8 mouse cellular contexts compared by ENCODE assay signal in genomic region chrX:12080095-12080903, GRCm38 (mm10).
DNase-seq lines count a peak whose midpoint lies in the region; ATAC-seq and TF ChIP-seq lines count a peak whose summit lies in the region.

No protein-coding gene starts in this region.

- H3K4me1 ChIP-seq in embryonic facial prominence, embryonic 12.5 days = peaks cover 14% of the 10 kb centered on the region
- H3K4me1 ChIP-seq in heart, embryonic 13.5 days = peaks cover 38% of the 10 kb centered on the region
- H3K4me1 ChIP-seq in kidney, postnatal 0 days (replicated peaks; ENCODE audit: insufficient read depth, low read length) = 0 out of 2 replicates have a peak, but pooled peaks cover 3% of the 10 kb centered on the region
- peaks cover 6% of the 10 kb centered on the region; the same call in 1 of the 2 replicates for H3K4me1 ChIP-seq in neural tube, embryonic 14.5 days (ENCODE audit: control insufficient read depth, insufficient read depth, low read length)
- peaks cover 24% of the 10 kb centered on the region for H3K4me1 ChIP-seq in thymus, adult 2 months (replicated peaks; ENCODE audit: control insufficient read depth, insufficient read depth, low read length)

- peak overlapping the region; percentile 56 for H3K4me3 ChIP-seq in embryonic facial prominence, embryonic 12.5 days
- peak overlapping the region; percentile 74 for H3K4me3 ChIP-seq in heart, embryonic 13.5 days
- peak overlapping the region; percentile 64 for H3K4me3 ChIP-seq in kidney, postnatal 0 days (replicated peaks; ENCODE audit: low read depth, low read length)
- peak overlapping the region; percentile 57 for H3K4me3 ChIP-seq in neural tube, embryonic 14.5 days (ENCODE audit: low read depth, low read length)
- H3K4me3 ChIP-seq in thymus, adult 2 months (ENCODE audit: control insufficient read depth, insufficient read depth, low read length) = peak overlapping the region; percentile 92

- peaks cover 92% of the 10 kb centered on the region for H3K27me3 ChIP-seq in embryonic facial prominence, embryonic 12.5 days
- peaks cover 99% of the 10 kb centered on the region for H3K27me3 ChIP-seq in heart, embryonic 13.5 days (replicated peaks)
- 0 out of 2 replicates have a peak, but pooled peaks cover 4% of the 10 kb centered on the region for H3K27me3 ChIP-seq in kidney, postnatal 0 days (ENCODE audit: insufficient read depth, low read length)
- H3K27me3 ChIP-seq in neural tube, embryonic 14.5 days (ENCODE audit: control insufficient read depth, insufficient read depth, low read length) = peaks cover 11% of the 10 kb centered on the region; the same call in 1 of the 2 replicates
- no peaks in the 10 kb centered on the region for H3K27me3 ChIP-seq in thymus, adult 2 months (ENCODE audit: control insufficient read depth, insufficient read depth, low read length)

- peak; percentile 17; the same call in 1 of the 2 replicates for ATAC-seq in embryonic facial prominence, embryonic 12.5 days (ENCODE audit: insufficient number of reproducible peaks, insufficient read depth, low FRiP score, low TSS enrichment)
- 0 out of 2 replicates have a peak, but pooled peaks have one; percentile 23 for ATAC-seq in heart, embryonic 13.5 days (ENCODE audit: extremely low read depth, insufficient number of reproducible peaks, low FRiP score, low TSS enrichment)
- peak; percentile 20; the same call in 1 of the 2 replicates for ATAC-seq in kidney, postnatal 0 days (replicated peaks; ENCODE audit: low FRiP score, low read depth)
- peak; percentile 31 for ATAC-seq in neural tube, embryonic 14.5 days (ENCODE audit: low read depth)

- H3K36me3 ChIP-seq in embryonic facial prominence, embryonic 12.5 days = no peaks in the 10 kb centered on the region
- H3K36me3 ChIP-seq in heart, embryonic 13.5 days = no peaks in the 10 kb centered on the region
- H3K36me3 ChIP-seq in kidney, postnatal 0 days (ENCODE audit: insufficient read depth, low read length) = no peaks in the 10 kb centered on the region
- H3K36me3 ChIP-seq in neural tube, embryonic 14.5 days (ENCODE audit: control insufficient read depth, insufficient read depth, low read length) = no peaks in the 10 kb centered on the region
- no peaks in the 10 kb centered on the region for H3K36me3 ChIP-seq in thymus, adult 2 months (ENCODE audit: control insufficient read depth, insufficient read depth, low read length)

- no peak for TF ChIP-seq CTCF in kidney, postnatal 0 days (IDR thresholded peaks at IDR 0.05; ENCODE audit: low read depth)
- TF ChIP-seq CTCF in thymus, adult 2 months (IDR thresholded peaks at IDR 0.05; ENCODE audit: borderline replicate concordance, control insufficient read depth, extremely low read depth, insufficient read depth, low read length, poor library complexity) = no peak

- DNase-seq in CD4-positive, CD25-positive, alpha-beta regulatory T cell, adult 2 months (ENCODE audit: low read depth, low spot score) = peak; percentile 79
- peak; percentile 77 for DNase-seq in adrenal gland, postnatal 10 days
- no peak for DNase-seq in kidney, postnatal 0 days (ENCODE audit: low spot score)
- peak; percentile 57 to 62 for DNase-seq in lung, adult 18-20 months
- DNase-seq in thymus, adult 2 months = peak; percentile 54

- H3K4me2 ChIP-seq in embryonic facial prominence, embryonic 12.5 days (replicated peaks) = peak overlapping the region; percentile 76
- peak overlapping the region; percentile 86 for H3K4me2 ChIP-seq in heart, embryonic 13.5 days
- peak overlapping the region; percentile 76 for H3K4me2 ChIP-seq in kidney, postnatal 0 days (ENCODE audit: low read length)
- peak overlapping the region; percentile 60 for H3K4me2 ChIP-seq in neural tube, embryonic 14.5 days (ENCODE audit: low read depth, low read length)

- peak overlapping the region; percentile 69 for H3K9ac ChIP-seq in embryonic facial prominence, embryonic 12.5 days
- H3K9ac ChIP-seq in heart, embryonic 13.5 days = peak overlapping the region; percentile 90
- peak overlapping the region; percentile 78 for H3K9ac ChIP-seq in kidney, postnatal 0 days (ENCODE audit: low read depth, low read length)
- H3K9ac ChIP-seq in neural tube, embryonic 14.5 days (replicated peaks; ENCODE audit: low read depth, low read length) = peak overlapping the region; percentile 61

- H3K27ac ChIP-seq in embryonic facial prominence, embryonic 12.5 days = peak overlapping the region; percentile 86
- peak overlapping the region; percentile 89 for H3K27ac ChIP-seq in heart, embryonic 13.5 days (replicated peaks)
- H3K27ac ChIP-seq in kidney, postnatal 0 days = peak overlapping the region; percentile 94
- peak overlapping the region; percentile 88 for H3K27ac ChIP-seq in neural tube, embryonic 14.5 days (ENCODE audit: low read depth, low read length)
- H3K27ac ChIP-seq in thymus, adult 2 months (ENCODE audit: control insufficient read depth, insufficient read depth, low read length) = peak overlapping the region; percentile 37; the same call in 1 of the 2 replicates

- no peaks in the 10 kb centered on the region for H3K9me3 ChIP-seq in embryonic facial prominence, embryonic 12.5 days
- no peaks in the 10 kb centered on the region for H3K9me3 ChIP-seq in heart, embryonic 13.5 days
- no peaks in the 10 kb centered on the region for H3K9me3 ChIP-seq in kidney, postnatal 0 days (replicated peaks; ENCODE audit: low read length)
- H3K9me3 ChIP-seq in neural tube, embryonic 14.5 days (ENCODE audit: control insufficient read depth, low read length) = no peaks in the 10 kb centered on the region

- TF ChIP-seq POLR2A in thymus, adult 2 months (IDR thresholded peaks at IDR 0.05; ENCODE audit: control insufficient read depth, extremely low read depth, insufficient read depth, low read length, poor library complexity) = peak; percentile 85

- 3% methylated on average over 23 of the region's 97 CpGs for WGBS in embryonic facial prominence, embryonic 12.5 days
- 1% methylated on average over 54 of the region's 97 CpGs for WGBS in heart, embryonic 13.5 days
- 4% methylated on average over 41 of the region's 97 CpGs for WGBS in kidney, postnatal 0 days
- 7% methylated on average over 17 of the region's 97 CpGs for WGBS in neural tube, embryonic 14.5 days
- 0% methylated on average over 47 of the region's 97 CpGs for WGBS in thymus, adult 2 months

Comparison
In these comparisons a context has a peak if more than half of its experiments do, and no peak if none do; other contexts are left out.
1. H3K27ac ChIP-seq: peak in every context shown above with its lines; median percentile 94 in kidney, postnatal 0 days; 89 in heart, embryonic 13.5 days; 88 in neural tube, embryonic 14.5 days; 86 in embryonic facial prominence, embryonic 12.5 days; 37 in thymus, adult 2 months.